Mouse (Mus musculus) activated CD4-positive, CD25-positive, alpha-beta regulatory T cell, adult 4 months (primary cell): Measurements from ENCODE around the gene Ift46. TPM values are rescaled to one million over a fixed set of nuclear protein-coding genes. Genes with fewer than 3 reads are reported as not detected.

ENCODE experiments used
- ATAC-seq: one replicate; pipeline ENCODE4 v1.8.0; 2017
- polyA plus RNA-seq, 2 experiments: library from polyadenylated mRNA; unstranded; fragments of 100-300 nt; shearing (Covaris generic); gene quantifications; one replicate each; pipeline ENCODE4 v1.2.1; 2017

Ift46 gene
- polyA plus RNA-seq, 2 experiments from 2014 or later = 62.3 to 65.5 TPM

- ATAC-seq = no peak
Observed at GRCm38 (mm10) chr9:44810316-44810715, 42.6 kb downstream of the Ift46 start.

GRCm38 (mm10) chr9:44814179-44814578, 46.5 kb downstream of the Ift46 start:
- ATAC-seq = no peak

- no peak for ATAC-seq
Observed at GRCm38 (mm10) chr9:44817522-44817921, 49.8 kb downstream of the Ift46 start.

- no peak for ATAC-seq
Observed at GRCm38 (mm10) chr9:44819920-44820827, 52.5 kb downstream of the Ift46 start.

GRCm38 (mm10) chr9:44826660-44827059, 59.0 kb downstream of the Ift46 start:
- no peak for ATAC-seq

GRCm38 (mm10) chr9:44828944-44829343, 61.2 kb downstream of the Ift46 start:
- ATAC-seq = no peak

GRCm38 (mm10) chr9:44830506-44830905, 62.8 kb downstream of the Ift46 start:
- ATAC-seq = no peak

- no peak for ATAC-seq
Observed at GRCm38 (mm10) chr9:44832356-44832755, 64.6 kb downstream of the Ift46 start.

- ATAC-seq = no peak
Observed at GRCm38 (mm10) chr9:44836439-44836838, 68.7 kb downstream of the Ift46 start.

- no peak for ATAC-seq
Observed at GRCm38 (mm10) chr9:44841241-44841640, 73.5 kb downstream of the Ift46 start.

Other genes with a start within 250 kb of the Ift46 start
- 10 to 100 TPM; 49.2 to 80.2 TPM for gene Cxcr5, start 206.0 kb upstream of the Ift46 start, polyA plus RNA-seq
- gene Ddx6, start 163.0 kb upstream of the Ift46 start, polyA plus RNA-seq = 10 to 100 TPM; 54.3 to 76.5 TPM
- gene Treh, start 94.7 kb upstream of the Ift46 start, polyA plus RNA-seq = not detected
- under 1 TPM in 1 of 2 experiments, not detected in 1; 0.30 TPM for gene Phldb1, start 32.7 kb upstream of the Ift46 start, polyA plus RNA-seq
- gene Arcn1, start 63 bp upstream of the Ift46 start, polyA plus RNA-seq = 10 to 100 TPM; 83.9 to 84.2 TPM
- 1 to 10 TPM in 1 of 2 experiments, under 1 TPM in 1; 0.34 to 1.5 TPM for gene Tmem25, start 31.4 kb downstream of the Ift46 start, polyA plus RNA-seq
- gene Ttc36, start 35.2 kb downstream of the Ift46 start, polyA plus RNA-seq = under 1 TPM in 1 of 2 experiments, not detected in 1; 0.77 TPM
- gene Kmt2a, start 113.4 kb downstream of the Ift46 start, polyA plus RNA-seq = 10 to 100 TPM; 28.7 to 31.1 TPM
- 100 to 1,000 TPM; 538 to 670 TPM for gene Atp5l, start 152.8 kb downstream of the Ift46 start, polyA plus RNA-seq
- gene Ube4a, start 197.7 kb downstream of the Ift46 start, polyA plus RNA-seq = 10 to 100 TPM; 34.0 to 38.4 TPM
- gene Cd3g, start 212.5 kb downstream of the Ift46 start, polyA plus RNA-seq = 1,000 to 10,000 TPM; 1,430 to 1,870 TPM
- 1,000 to 10,000 TPM in 1 of 2 experiments, 100 to 1,000 TPM in 1; 682 to 1,081 TPM for gene Cd3d, start 213.9 kb downstream of the Ift46 start, polyA plus RNA-seq
- 1,000 to 10,000 TPM in 1 of 2 experiments, 100 to 1,000 TPM in 1; 791 to 1,491 TPM for gene Cd3e, start 241.7 kb downstream of the Ift46 start, polyA plus RNA-seq